Mouse (Mus musculus) testis, adult 2 months (tissue): Measurements from ENCODE around the gene Fam83e. TPM values are rescaled to one million over a fixed set of nuclear protein-coding genes. Genes with fewer than 3 reads are reported as not detected.

Source experiments
- H3K27ac ChIP-seq: fragments of 200-500 bp; 2 replicates; pipeline ENCODE4 v1.5.1; 2012; ENCODE audit warnings: low read depth, low read length; ENCODE audit not compliant: control insufficient read depth, insufficient read depth
- H3K27me3 ChIP-seq: fragments of 200-500 bp; 2 replicates; pipeline ENCODE4 v1.6.1; 2012; ENCODE audit warnings: mild to moderate bottlenecking, low read length, moderate library complexity; ENCODE audit not compliant: control insufficient read depth, insufficient read depth
- H3K36me3 ChIP-seq: fragments of 200-500 bp; 2 replicates; pipeline ENCODE4 v1.6.1; 2012; ENCODE audit warnings: mild to moderate bottlenecking, low read length; ENCODE audit not compliant: control insufficient read depth, insufficient read depth
- H3K4me1 ChIP-seq: fragments of 200-500 bp; 2 replicates; pipeline ENCODE4 v1.6.1; 2012; ENCODE audit warnings: low read length; ENCODE audit not compliant: control insufficient read depth, insufficient read depth
- H3K4me3 ChIP-seq: fragments of 200-500 bp; 2 replicates; pipeline ENCODE4 v1.5.1; 2012; ENCODE audit warnings: low read depth, mild to moderate bottlenecking, low read length, moderate library complexity, mixed read lengths; ENCODE audit not compliant: control insufficient read depth
- CTCF ChIP-seq: fragments of 200-500 bp; IDR thresholded peaks from 2 replicates; pipeline ENCODE4 v1.5.1; 2012; ENCODE audit warnings: low read depth, mild to moderate bottlenecking, inconsistent platforms, low read length, moderate library complexity; ENCODE audit not compliant: control insufficient read depth, insufficient read depth, insufficient replicate concordance
- POLR2A ChIP-seq: fragments of 200-500 bp; IDR thresholded peaks from 2 replicates; pipeline ENCODE4 v1.6.1; 2012; ENCODE audit warnings: low read depth, mild to moderate bottlenecking, inconsistent platforms, low read length, moderate library complexity; ENCODE audit not compliant: control insufficient read depth
- polyA plus RNA-seq: library from polyadenylated mRNA; depleted of rRNA; stranded (reverse); fragments of >200 nt; gene quantifications from 2 replicates; pipeline ENCODE4 v1.2.3, GENCODE M21; 2012

The Fam83e gene
- polyA plus RNA-seq, 1 experiment = 145 TPM

DNA sequence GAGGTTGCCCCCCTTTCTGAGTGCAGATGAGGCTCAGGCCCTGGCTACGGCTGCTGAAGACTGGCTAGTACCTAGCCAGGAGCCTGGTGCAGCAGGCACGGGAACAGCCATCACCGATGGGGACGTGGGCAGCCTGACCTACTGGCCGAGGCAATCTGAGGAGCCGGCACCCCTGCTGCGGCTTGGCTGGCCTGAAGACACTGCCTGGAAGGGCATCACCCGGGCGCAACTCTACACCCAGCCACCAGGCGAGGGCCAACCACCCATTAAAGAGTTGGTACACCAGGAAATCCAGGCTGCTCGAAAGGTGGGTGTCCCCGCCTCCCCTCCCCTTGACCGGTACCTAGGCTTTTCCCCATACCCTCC lies 1.3 kb downstream of the Fam83e start:
- TF ChIP-seq CTCF (no peak), POLR2A (no peak; the same call in 1 of the 2 replicates)
- Histone ChIP-seq H3K27me3 (no peaks in the 10 kb centered on the region), H3K27ac (no peak overlapping the region), H3K36me3 (no peaks in the 10 kb centered on the region), H3K4me1 (peaks cover 6% of the 10 kb centered on the region), H3K4me3 (peak overlapping the region; percentile 80)

DNA sequence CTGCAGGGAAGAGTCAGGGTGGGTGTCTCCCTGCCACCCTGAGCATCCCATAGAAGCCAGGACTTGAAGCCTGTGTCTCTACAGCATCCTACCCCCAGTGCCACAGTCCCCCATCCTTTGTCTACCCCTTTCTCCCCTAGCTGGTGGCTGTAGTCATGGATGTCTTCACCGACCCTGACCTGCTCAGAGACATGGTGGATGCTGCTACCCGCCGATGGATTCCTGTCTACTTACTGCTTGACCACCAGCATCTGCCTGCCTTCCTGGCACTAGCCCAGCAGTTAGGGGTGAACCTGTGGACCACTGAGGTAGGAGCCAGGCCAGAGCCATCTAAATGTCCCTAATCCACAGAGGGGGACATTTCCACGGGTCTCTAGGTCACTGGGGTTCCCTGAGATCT lies 2.3 kb downstream of the Fam83e start:
- H3K36me3 ChIP-seq = no peaks in the 10 kb centered on the region
- TF ChIP-seq CTCF (no peak), POLR2A (no peak)
- peaks cover 6% of the 10 kb centered on the region for H3K4me1 ChIP-seq
- no peaks in the 10 kb centered on the region for H3K27me3 ChIP-seq
- peak overlapping the region; percentile 80 for H3K4me3 ChIP-seq
- H3K27ac ChIP-seq = no peak overlapping the region

DNA sequence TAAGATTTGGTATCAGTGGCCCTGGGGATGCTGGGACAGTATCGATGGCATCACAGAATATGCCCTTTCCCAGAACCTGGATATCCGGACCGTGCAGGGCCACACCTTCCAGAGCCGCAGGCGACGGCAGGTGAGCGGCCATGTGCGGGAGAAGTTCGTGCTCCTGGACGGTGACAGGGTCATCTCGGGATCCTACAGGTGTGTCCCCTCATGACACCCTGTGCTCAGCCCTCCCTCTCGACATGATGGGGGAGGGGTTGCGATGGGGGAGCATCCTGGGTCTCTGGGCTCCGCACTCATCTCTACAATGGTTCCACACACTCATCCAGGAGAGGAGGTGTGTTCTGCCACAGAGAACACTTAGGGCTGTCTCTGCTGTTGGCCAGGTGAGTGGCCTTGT lies 2.8 kb downstream of the Fam83e start:
- Histone ChIP-seq H3K27ac (no peak overlapping the region), H3K4me3 (peak overlapping the region; percentile 80), H3K4me1 (peaks cover 6% of the 10 kb centered on the region), H3K27me3 (no peaks in the 10 kb centered on the region), H3K36me3 (no peaks in the 10 kb centered on the region)
- TF ChIP-seq CTCF = no peak
- TF ChIP-seq POLR2A = no peak

DNA sequence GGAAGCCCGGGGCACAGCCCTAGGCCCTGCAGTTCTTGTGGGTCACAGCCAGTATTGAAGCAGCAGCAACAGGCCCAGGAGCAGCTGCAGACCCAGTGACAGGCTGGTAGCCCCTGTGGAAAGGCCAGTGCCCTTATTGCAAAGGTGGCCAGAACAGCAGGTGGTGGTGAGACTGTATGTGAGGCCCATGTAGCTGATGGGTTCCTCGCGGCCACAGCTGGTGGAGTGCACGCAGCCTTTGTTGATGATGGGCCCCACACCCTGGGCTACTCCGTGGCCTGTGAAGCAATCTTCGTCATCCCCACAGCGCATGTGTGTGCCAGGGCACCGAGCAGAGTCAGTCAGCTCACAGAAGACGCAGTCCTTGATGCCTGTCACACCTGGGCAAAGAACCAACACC lies 4.1 kb downstream of the Fam83e start:
- Histone ChIP-seq H3K4me3 (peak overlapping the region; percentile 80), H3K27ac (peak overlapping the region; percentile 51), H3K36me3 (no peaks in the 10 kb centered on the region), H3K27me3 (no peaks in the 10 kb centered on the region), H3K4me1 (peaks cover 3% of the 10 kb centered on the region)
- TF ChIP-seq POLR2A = no peak
- TF ChIP-seq CTCF = no peak

DNA sequence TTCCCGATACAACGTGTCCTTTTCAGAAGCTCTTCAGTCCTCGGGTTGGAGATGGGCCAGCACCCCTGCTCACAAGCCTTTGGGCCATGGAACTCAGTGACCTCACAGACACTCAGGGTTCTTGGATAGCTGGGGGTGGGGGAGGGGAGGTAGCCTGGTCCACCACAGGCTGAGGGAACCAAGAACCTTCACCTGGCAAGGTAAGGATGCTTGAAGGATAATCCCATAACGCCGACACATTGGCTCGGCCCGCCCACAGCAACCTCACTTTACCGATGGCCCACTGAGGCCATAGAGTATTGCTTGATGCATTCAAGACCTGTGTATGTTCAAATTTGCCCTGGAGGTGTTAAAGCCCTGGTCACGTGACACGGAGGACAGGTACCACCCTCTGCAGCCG lies 4.7 kb downstream of the Fam83e start, which contains the start of gene Spaca4:
TSS of gene Spaca4 (minus strand) at position 101 of the 400 bp plus-strand sequence.
- Histone ChIP-seq H3K27me3 (no peaks in the 10 kb centered on the region), H3K4me3 (peak within 1 kb of the TSS; percentile 80), H3K4me1 (peaks cover 3% of the 10 kb centered on the region), H3K27ac (peak within 1 kb of the TSS; percentile 51), H3K36me3 (no peaks in the 10 kb centered on the region)
- TF ChIP-seq CTCF = no peak
- TF ChIP-seq POLR2A = peak; percentile 79; the same call in 1 of the 2 replicates

DNA sequence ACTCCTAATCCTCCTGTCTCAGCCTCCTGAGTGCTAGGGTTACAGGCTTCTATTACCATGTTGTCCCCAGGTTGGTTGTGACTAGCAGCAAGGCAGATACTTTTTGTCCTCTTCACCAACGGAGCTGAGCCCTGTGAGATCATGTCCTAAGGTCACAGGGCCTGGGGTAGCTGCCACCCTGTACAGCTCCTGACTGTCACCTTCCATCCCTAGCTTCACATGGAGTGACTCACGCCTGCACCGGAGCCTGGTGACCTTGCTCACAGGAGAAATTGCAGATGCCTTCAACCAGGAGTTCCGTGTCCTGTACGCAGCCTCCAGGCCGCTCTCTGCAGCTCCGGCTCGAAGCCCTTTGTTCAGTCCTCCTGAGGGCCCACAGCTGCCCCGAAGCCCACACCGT lies 5.4 kb downstream of the Fam83e start:
- Histone ChIP-seq H3K4me3 (peak overlapping the region; percentile 80), H3K36me3 (no peaks in the 10 kb centered on the region), H3K4me1 (peaks cover 3% of the 10 kb centered on the region), H3K27ac (no peak overlapping the region), H3K27me3 (no peaks in the 10 kb centered on the region)
- TF ChIP-seq CTCF (no peak), POLR2A (no peak)

DNA sequence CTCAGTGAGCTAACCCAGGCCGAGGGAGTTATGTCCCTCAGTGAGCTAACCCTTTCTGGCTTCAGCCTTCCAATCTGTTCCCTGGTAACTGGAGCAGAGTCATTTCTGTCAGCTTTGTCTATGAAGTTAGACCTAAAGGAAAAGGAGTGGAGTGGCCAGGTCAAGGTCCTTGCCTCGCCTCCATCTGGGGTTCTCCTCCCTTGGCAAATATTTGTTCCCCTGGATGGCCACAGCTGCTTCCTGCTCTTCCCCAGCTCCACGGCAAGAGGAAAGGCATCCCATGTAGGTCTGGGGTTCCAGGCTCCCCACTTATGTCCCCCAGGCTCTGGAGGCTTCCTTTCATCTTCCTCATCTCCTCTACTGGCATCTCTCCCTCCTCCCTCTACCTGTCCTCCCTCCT lies 6.6 kb downstream of the Fam83e start:
- Histone ChIP-seq H3K36me3 (no peaks in the 10 kb centered on the region), H3K27me3 (no peaks in the 10 kb centered on the region), H3K4me3 (peak overlapping the region; percentile 80), H3K4me1 (peaks cover 5% of the 10 kb centered on the region), H3K27ac (no peak overlapping the region)
- TF ChIP-seq POLR2A (no peak), CTCF (no peak)
